Mouse (Mus musculus) G1E (cell line): ENCODE data around the gene Stt3a. TPM values are rescaled to one million over a fixed set of nuclear protein-coding genes. Genes with fewer than 3 reads are reported as not detected.
A peak's percentile ranks its signal among the peaks of the same experiment; 100 is the strongest.

Experiments
- ATAC-seq: 2 replicates; pipeline ENCODE4 v1.8.0; 2016; ENCODE audit warnings: mild to moderate bottlenecking; ENCODE audit not compliant: insufficient number of reproducible peaks, poor library complexity, low FRiP score, severe bottlenecking; ENCODE audit errors: extremely low read depth
- DNase-seq: peaks from one replicate; pipeline ENCODE4 v3.0.0; 2012; ENCODE audit warnings: low spot score
- H3K27me3 ChIP-seq: 2 replicates; pipeline ENCODE4 v1.6.1; 2012; ENCODE audit warnings: mild to moderate bottlenecking, low read length, inconsistent platforms; ENCODE audit not compliant: insufficient read depth
- H3K36me3 ChIP-seq: replicated peaks from 2 replicates; pipeline ENCODE3; 2012; ENCODE audit warnings: mild to moderate bottlenecking, inconsistent platforms
- H3K4me1 ChIP-seq: 2 replicates; pipeline ENCODE4 v1.6.1; 2012; ENCODE audit warnings: low read depth, low read length, inconsistent platforms, mixed read lengths; ENCODE audit not compliant: insufficient read depth
- H3K4me3 ChIP-seq: 2 replicates; pipeline ENCODE4 v1.5.1; 2012; ENCODE audit warnings: low read depth, mild to moderate bottlenecking, inconsistent platforms, low read length, moderate library complexity, mixed read lengths
- H3K9me3 ChIP-seq: replicated peaks from 2 replicates; pipeline ENCODE4 v1.6.1; 2012; ENCODE audit warnings: inconsistent platforms
- CTCF ChIP-seq: IDR thresholded peaks from 2 replicates; pipeline ENCODE4 v1.5.1; 2012; ENCODE audit warnings: low read depth, low read length, inconsistent platforms, mixed read lengths
- GATA1 ChIP-seq: IDR thresholded peaks from 2 replicates; pipeline ENCODE4 v1.6.1; 2012; ENCODE audit warnings: borderline replicate concordance, low read length, inconsistent platforms, mixed read lengths
- GATA2 ChIP-seq: IDR thresholded peaks from 2 replicates; pipeline ENCODE4 v1.6.1; 2012; ENCODE audit warnings: low read depth, low read length, inconsistent platforms, borderline replicate concordance
- POLR2AphosphoS5 ChIP-seq: IDR thresholded peaks from 2 replicates; pipeline ENCODE4 v1.6.1; 2012; ENCODE audit warnings: low read depth, low read length, inconsistent platforms; ENCODE audit not compliant: insufficient replicate concordance
- TAL1 ChIP-seq: conservative IDR thresholded peaks from 2 replicates; pipeline ENCODE4 v1.6.1; 2012; ENCODE audit warnings: low read depth, low read length, inconsistent platforms, mixed read lengths
- polyA plus RNA-seq: library from polyadenylated mRNA; stranded (reverse); fragments of >175 nt; gene quantifications from 2 replicates; pipeline ENCODE4 v1.2.3, GENCODE M21; 2012
- total RNA-seq, 2 experiments: library from RNA; stranded (forward) in 1 of 2; stranded (reverse) in 1 of 2; fragments of 200-1000 nt in 1 of 2; fragments of >200 nt in 1 of 2; fragmentation: Nextera tagmentation in 1 of 2; gene quantifications; 2 replicates each; pipeline ENCODE4 v1.2.3; 2014 to 2017

Gene Stt3a
- total and polyA plus RNA-seq, 3 experiments = 7.1 to 862 (median 463) TPM

DNA sequence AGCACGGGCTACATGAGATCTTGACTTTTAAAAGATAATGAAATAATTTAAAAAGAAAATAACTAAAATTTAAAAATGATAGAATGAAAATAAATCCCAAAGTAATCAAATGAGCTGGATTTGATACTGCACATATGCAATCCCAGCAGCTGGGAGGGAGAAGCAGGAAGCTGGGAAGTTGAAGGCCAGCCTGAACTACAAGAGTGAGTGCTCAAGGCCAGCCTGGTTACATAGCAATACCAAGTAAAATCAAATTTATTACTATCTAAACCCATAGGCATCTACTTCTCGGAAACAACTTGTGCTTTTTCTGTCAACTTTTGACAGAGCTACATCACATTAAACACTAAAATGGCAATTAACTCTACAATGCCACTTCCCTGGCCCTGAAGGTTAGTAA, 16.4 kb upstream of the Stt3a start:
- no peak for TF ChIP-seq TAL1
- no peak for TF ChIP-seq GATA2
- no peak for TF ChIP-seq CTCF
- TF ChIP-seq GATA1 = no peak
- TF ChIP-seq POLR2AphosphoS5 = no peak
- DNase-seq (no peak), ATAC-seq (no peak)
- Histone ChIP-seq H3K4me1 (no peaks in the 10 kb centered on the region), H3K9me3 (no peaks in the 10 kb centered on the region), H3K27me3 (no peaks in the 10 kb centered on the region), H3K4me3 (no peak overlapping the region), H3K36me3 (peaks cover 91% of the 10 kb centered on the region)

DNA sequence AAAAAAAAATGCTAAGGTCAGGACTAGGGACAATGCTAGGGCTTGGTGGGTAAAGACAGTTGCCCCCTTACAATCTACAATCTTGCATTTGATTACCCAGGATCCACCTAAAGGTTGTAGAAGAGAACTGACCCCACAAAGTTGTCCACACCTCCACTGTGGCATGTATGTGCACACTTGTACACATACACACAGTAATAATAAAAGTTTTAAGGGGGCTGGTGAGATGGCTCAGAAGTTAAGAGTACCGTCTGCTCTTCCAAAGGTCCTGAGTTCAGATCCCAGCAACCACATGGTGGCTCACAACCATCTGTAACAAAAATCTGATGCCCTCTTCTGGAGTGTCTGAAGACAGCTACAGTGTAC, 1.6 kb upstream of the Stt3a start:
- DNase-seq (no peak), ATAC-seq (no peak)

DNA sequence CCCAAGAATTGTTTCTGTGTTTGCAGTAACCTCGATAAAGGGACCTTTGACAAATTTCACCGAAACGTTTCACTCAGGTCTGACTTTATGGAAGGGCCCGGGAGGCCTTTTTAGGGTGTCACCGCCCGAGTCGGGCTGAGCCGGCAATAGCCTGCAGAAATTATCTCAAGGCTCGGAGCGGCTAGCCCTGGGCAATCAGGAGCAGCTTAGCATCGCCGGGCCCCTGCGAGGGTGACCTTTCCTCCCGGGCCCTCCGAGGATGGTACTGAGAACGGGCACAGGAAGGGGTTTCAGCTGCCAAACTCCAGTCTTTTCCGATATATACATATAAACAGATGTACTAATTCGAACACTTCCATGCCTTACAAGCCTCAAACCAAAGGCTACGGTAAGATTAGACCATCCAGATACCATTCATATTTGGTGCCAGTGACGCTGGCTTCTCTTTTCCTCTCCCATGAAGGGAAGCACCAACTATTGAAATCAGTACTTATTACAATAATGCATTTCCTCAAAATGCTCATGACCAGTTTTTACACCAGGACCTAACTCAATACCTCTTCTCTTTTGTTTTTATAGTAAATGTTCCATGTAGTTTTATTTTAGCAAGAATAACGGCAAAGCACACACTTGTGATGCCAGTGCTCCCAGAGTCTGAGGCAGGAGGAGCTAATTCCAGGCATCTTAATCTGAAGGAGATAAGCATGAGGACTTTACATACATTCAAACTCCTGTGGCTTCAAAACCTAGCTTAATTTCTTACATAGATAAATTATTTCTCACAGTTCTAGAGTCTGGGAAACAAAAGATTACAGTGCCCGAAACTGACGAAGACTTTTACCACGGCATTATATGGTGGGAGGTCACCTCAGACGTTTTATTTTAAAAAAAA, 923 bp upstream of the Stt3a start:
- ATAC-seq (no peak), DNase-seq (no peak)
- H3K36me3 ChIP-seq = peaks cover 14% of the 10 kb centered on the region
- H3K4me1 ChIP-seq = peaks cover 13% of the 10 kb centered on the region
- H3K9me3 ChIP-seq = no peaks in the 10 kb centered on the region
- peak overlapping the region; percentile 100 for H3K4me3 ChIP-seq
- no peak for TF ChIP-seq TAL1
- TF ChIP-seq POLR2AphosphoS5 = no peak
- TF ChIP-seq CTCF = no peak
- no peak for TF ChIP-seq GATA1
- H3K27me3 ChIP-seq = no peaks in the 10 kb centered on the region

More for the DNA sequence above, 1.6 kb upstream of the Stt3a start:
- H3K4me3 ChIP-seq = peak overlapping the region; percentile 100; the same call in 1 of the 2 replicates
- no peaks in the 10 kb centered on the region for H3K27me3 ChIP-seq
- no peaks in the 10 kb centered on the region for H3K9me3 ChIP-seq
- H3K4me1 ChIP-seq = peaks cover 9% of the 10 kb centered on the region
- H3K36me3 ChIP-seq = peaks cover 7% of the 10 kb centered on the region
- TF ChIP-seq GATA1 (no peak), GATA2 (no peak), POLR2AphosphoS5 (no peak), TAL1 (no peak), CTCF (no peak)

DNA sequence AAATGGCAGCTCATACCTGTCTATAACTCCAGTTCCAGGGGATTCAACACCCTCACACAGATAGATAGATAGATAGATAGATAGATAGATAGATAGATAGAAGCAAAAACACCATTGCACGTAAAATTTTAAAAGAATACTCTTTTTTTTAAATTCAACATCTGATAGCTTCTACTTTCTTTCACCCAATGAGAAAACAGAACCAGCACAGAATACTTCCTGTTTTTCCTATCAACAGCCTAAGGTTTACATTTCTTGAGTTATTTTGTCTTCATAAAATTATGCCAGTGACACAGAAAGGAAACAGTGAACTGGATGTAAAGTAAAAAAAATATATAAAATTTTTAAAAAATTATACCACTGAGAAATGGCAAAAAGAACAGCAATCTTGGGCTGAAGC, 3.1 kb downstream of the Stt3a start:
- ATAC-seq (no peak), DNase-seq (no peak)
- H3K27me3 ChIP-seq = no peaks in the 10 kb centered on the region
- peaks cover 15% of the 10 kb centered on the region for H3K4me1 ChIP-seq
- H3K36me3 ChIP-seq = peaks cover 47% of the 10 kb centered on the region
- TF ChIP-seq GATA1 = no peak
- TF ChIP-seq POLR2AphosphoS5 = no peak
- TF ChIP-seq TAL1 = no peak
- no peak for TF ChIP-seq GATA2
- no peaks in the 10 kb centered on the region for H3K9me3 ChIP-seq
- H3K4me3 ChIP-seq = no peak overlapping the region

DNA sequence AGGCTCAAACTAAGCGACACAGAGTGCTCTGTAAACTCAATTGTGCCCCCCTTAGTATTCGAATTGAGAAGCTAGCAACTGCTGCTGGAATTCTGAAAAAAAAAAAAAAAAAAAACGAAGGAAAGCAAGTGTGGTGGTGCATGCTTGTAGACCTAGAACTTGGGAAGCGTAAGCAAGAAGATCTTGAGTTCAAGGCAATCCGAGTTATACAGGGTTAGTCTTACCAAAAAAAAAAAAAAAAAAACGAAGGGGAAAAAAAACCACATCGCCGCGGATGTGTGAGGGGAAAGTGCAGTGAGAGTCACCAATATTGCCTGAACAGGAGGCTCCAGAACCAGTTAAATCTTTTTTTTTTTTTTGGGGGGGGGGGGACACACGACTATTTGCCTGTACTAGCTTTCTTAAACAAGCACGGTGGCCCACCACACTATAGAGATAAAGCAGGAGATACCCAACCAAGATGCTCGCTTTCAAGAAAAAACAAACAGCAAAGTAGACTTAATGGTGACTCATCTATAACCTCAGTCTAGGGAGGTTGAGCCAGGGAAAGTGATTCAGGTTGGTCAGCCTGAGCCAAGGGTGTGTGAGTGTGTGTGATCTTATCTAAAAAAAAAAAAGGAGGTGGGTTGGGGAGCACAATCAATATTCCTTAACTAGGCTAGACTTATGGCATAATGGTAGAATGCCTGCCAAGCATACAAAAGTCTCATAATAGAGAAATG, 40.3 kb downstream of the Stt3a start, which contains the start of gene Chek1:
Gene Chek1 (minus strand): TSS at position 32 of the 722 bp plus-strand sequence.
- no peak for TF ChIP-seq POLR2AphosphoS5
- no peaks in the 10 kb centered on the region for H3K27me3 ChIP-seq
- H3K36me3 ChIP-seq = peaks cover 50% of the 10 kb centered on the region
- peak within 1 kb of the TSS; percentile 81 for H3K4me3 ChIP-seq
- peaks cover 20% of the 10 kb centered on the region for H3K4me1 ChIP-seq
- H3K9me3 ChIP-seq = no peaks in the 10 kb centered on the region
- peak; percentile 37; the same call in 1 of the 2 replicates for ATAC-seq
- DNase-seq = peak; percentile 2

DNA sequence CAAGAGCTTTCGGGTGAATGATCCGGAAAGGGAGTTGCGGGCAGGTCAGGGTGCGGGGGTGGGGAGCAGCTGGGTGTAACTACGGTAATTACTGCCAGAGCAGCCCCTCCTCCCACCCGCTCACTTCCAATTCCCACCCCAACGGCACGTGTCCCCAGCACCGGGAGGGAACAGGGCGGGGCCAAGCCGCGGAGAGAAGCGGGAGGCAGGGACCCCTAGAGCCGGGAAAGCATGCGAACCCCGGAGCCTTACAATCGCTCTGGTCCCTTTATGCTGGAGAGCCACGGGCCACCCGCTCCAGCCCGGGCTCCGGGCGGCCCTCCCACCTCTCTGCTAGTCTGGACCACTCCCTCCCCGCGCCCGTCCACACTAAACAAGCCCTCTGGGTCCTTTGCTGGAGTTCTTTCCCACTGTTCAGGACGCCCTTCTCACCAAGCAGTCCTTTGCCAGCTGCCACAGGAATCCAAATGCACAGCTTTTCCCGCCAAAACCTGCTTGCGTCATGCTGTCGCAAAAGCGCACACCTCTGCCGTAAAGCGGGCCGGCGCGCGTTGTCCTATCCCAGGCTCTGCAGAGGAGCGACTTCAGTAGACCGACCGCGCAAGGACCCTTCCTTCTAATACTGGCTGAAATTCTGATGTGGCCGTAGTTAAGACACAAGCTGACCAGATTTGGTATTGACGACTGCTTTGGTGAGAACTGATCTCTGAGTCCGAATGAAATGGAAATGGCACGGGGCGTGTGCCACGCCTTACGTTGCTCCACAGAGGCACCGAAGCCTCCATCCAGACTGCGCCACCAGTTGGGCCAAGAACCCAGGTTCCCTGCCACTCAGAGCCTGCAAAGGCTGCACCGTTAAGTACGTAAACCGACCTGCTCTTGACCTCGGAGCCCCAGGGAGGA, 41.1 kb downstream of the Stt3a start:
- TF ChIP-seq GATA2 (no peak), POLR2AphosphoS5 (0 out of 2 replicates have a peak, but pooled peaks have one; percentile 65)
- no peaks in the 10 kb centered on the region for H3K27me3 ChIP-seq
- no peaks in the 10 kb centered on the region for H3K9me3 ChIP-seq
- H3K36me3 ChIP-seq = peaks cover 52% of the 10 kb centered on the region
- DNase-seq = peak; percentile 54
- peaks cover 25% of the 10 kb centered on the region for H3K4me1 ChIP-seq
- ATAC-seq = peak; percentile 62
- peak overlapping the region; percentile 81 for H3K4me3 ChIP-seq
